Mouse (Mus musculus): ENCODE measurements at regions not wholly inside any gene's neighbourhood (a gene's known extent, or its start where the extent isn't known, plus 50 kb on each side); places are given as distances from the start of the nearest gene placed in this dataset.
A peak's percentile ranks its signal among the peaks of the same experiment; 100 is the strongest.

DNA sequence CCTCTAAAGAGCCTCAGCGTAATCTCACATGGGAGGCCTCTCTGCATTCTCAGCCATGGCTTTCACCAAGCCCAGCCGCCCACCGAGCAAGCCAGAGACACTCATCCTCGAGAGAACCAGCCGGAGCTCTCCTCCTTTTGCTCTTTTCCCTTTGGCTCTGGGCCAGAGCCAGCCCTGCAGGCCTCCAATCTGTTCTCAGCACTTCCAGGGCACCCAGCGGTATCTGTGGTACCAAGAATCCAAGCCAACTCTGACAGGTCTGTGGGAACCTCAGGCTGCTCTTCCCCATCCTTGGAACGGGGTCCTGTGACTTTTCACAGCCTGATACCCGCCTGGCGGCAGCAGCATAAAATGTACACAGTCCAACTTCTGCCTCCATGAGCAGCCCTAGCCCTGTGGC lies 58.7 kb upstream of the Lnp1 start:
- ATAC-seq (ENCODE audit: insufficient read depth): no peak
- 71% methylated on average over 9 of the region's 9 CpGs for WGBS
- peak; percentile 9 for DNase-seq
- Histone ChIP-seq H3K27ac (ENCODE audit: low read depth) (no peak overlapping the region), H3K27me3 (ENCODE audit: insufficient read depth, low read length) (no peaks in the 10 kb centered on the region), H3K4me2 (no peak overlapping the region), H3K4me1 (ENCODE audit: insufficient read depth) (no peaks in the 10 kb centered on the region), H3K9me3 (ENCODE audit: low read depth, low read length) (no peaks in the 10 kb centered on the region), H3K4me3 (ENCODE audit: low read depth, low read length) (no peak overlapping the region), H3K36me3 (ENCODE audit: insufficient read depth) (no peaks in the 10 kb centered on the region), H3K9ac (no peak overlapping the region)
- TF ChIP-seq CTCF (IDR thresholded peaks at IDR 0.05; ENCODE audit: low read depth): no peak
